Mouse (Mus musculus) small intestine, adult 2 months (tissue): ENCODE data around the gene Tspyl2.

Experiments used
- CTCF ChIP-seq: fragments of 200-500 bp; IDR thresholded peaks from 2 replicates; pipeline ENCODE4 v1.5.1; 2012; ENCODE audit warnings: low read depth, mild to moderate bottlenecking, control low read depth, inconsistent platforms, low read length, moderate library complexity, mixed read lengths; ENCODE audit not compliant: insufficient replicate concordance, insufficient read length; ENCODE audit errors: extremely low read depth
- POLR2A ChIP-seq: fragments of 200-500 bp; IDR thresholded peaks from 2 replicates; pipeline ENCODE4 v1.6.1; 2012; ENCODE audit warnings: low read depth, mild to moderate bottlenecking, control low read depth, inconsistent platforms, low read length, moderate library complexity

GRCm38 (mm10) chrX:152327689-152328052 lies 14.6 kb downstream of the Tspyl2 start:
- TF ChIP-seq CTCF (no peak), POLR2A (no peak)
